In the genomic region with DNA sequence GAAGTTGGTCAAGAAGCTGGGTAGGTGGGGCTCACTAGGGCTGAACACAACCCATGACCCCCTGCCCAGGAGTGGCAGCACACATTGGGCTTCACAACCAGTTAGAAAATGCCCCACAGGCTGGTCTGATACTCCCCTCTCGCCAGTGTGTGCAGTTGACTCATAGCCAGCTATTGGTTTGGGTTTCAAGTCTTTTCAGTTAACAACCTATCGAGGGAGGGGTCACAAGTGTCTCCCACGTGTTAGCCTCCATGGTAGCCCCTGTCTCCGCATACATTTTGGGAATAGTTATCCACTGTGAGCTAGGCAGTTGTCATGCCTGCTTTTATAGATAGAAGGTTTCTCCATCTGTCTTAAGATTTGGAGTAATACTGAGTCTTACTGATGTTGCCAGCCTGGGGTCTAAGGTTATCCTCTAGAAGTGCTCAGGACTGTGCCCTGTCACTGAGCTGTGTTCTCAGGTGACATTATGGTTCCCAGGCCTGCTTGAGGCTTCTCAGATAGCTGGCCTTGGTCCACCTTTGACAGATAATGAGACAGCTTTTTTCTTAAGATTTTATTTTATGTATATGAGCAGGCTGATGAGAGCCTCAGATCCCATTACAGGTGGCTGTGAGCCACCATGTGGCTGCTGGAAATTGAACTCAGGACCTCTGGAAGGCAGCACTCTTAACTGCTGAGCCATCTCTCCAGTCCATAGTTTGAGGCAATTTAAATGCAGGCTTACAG, we compare ENCODE assay signal across 8 mouse cellular contexts. TPM values are rescaled to one million over a fixed set of nuclear protein-coding genes. Genes with fewer than 3 reads are reported as not detected.
DNase-seq lines count a peak whose midpoint lies in the region; ATAC-seq and TF ChIP-seq lines count a peak whose summit lies in the region.

No protein-coding gene starts in this region.

- WGBS in heart, embryonic 14.5 days: 5% methylated on average over 4 of the region's 4 CpGs
- WGBS in heart, postnatal 0 days: 5% methylated on average over 4 of the region's 4 CpGs
- WGBS in midbrain, embryonic 12.5 days: 11% methylated on average over 4 of the region's 4 CpGs

- no peak for ATAC-seq in heart, embryonic 14.5 days (ENCODE audit: insufficient number of reproducible peaks, insufficient read depth, low FRiP score, low read depth)
- ATAC-seq in G1E (ENCODE audit: extremely low read depth, insufficient number of reproducible peaks, low FRiP score, poor library complexity, severe bottlenecking): no peak
- no peak for ATAC-seq in heart, postnatal 0 days (ENCODE audit: insufficient read depth, low read depth)
- no peak for ATAC-seq in midbrain, embryonic 12.5 days (ENCODE audit: low FRiP score, low read depth)

- no peak for TF ChIP-seq EP300 in heart, postnatal 0 days (IDR thresholded peaks at IDR 0.05; ENCODE audit: low read depth)

- no peak for TF ChIP-seq CTCF in G1E (IDR thresholded peaks at IDR 0.05; ENCODE audit: low read depth, low read length)
- TF ChIP-seq CTCF in heart, postnatal 0 days (IDR thresholded peaks at IDR 0.05; ENCODE audit: low read depth): no peak

- H3K9me3 ChIP-seq in heart, embryonic 14.5 days (ENCODE audit: control insufficient read depth, low read length): no peaks in the 10 kb centered on the region
- H3K9me3 ChIP-seq in G1E (replicated peaks): no peaks in the 10 kb centered on the region
- no peaks in the 10 kb centered on the region for H3K9me3 ChIP-seq in heart, postnatal 0 days (replicated peaks; ENCODE audit: control insufficient read depth, low read length)
- H3K9me3 ChIP-seq in midbrain, embryonic 12.5 days: no peaks in the 10 kb centered on the region

- peaks cover 34 to 45% of the 10 kb centered on the region in 2 experiments for H3K4me1 ChIP-seq in heart, embryonic 14.5 days (ENCODE audit: control insufficient read depth in 2 of 2, insufficient read depth in 2 of 2, low read length in 2 of 2)
- peaks cover 57% of the 10 kb centered on the region for H3K4me1 ChIP-seq in G1E (ENCODE audit: insufficient read depth, low read depth, low read length)
- peaks cover 18% of the 10 kb centered on the region for H3K4me1 ChIP-seq in heart, postnatal 0 days (ENCODE audit: control insufficient read depth, insufficient read depth)
- peaks cover 34% of the 10 kb centered on the region for H3K4me1 ChIP-seq in midbrain, embryonic 12.5 days

- H3K4me2 ChIP-seq in heart, embryonic 14.5 days (ENCODE audit: low read length): peak overlapping the region; percentile 93
- H3K4me2 ChIP-seq in heart, postnatal 0 days (ENCODE audit: low read depth, low read length): peak overlapping the region; percentile 81
- H3K4me2 ChIP-seq in midbrain, embryonic 12.5 days (replicated peaks): peak overlapping the region; percentile 72

- H3K4me3 ChIP-seq in heart, embryonic 14.5 days (ENCODE audit: control insufficient read depth in 1 of 2, insufficient read depth in 1 of 2, low read depth in 1 of 2, low read length in 2 of 2): peak overlapping the region; percentile 85 to 88
- H3K4me3 ChIP-seq in G1E (ENCODE audit: low read depth, low read length): peak overlapping the region; percentile 98
- peak overlapping the region; percentile 73 for H3K4me3 ChIP-seq in heart, postnatal 0 days (ENCODE audit: low read depth, low read length)
- peak overlapping the region; percentile 62 for H3K4me3 ChIP-seq in midbrain, embryonic 12.5 days

- H3K27me3 ChIP-seq in heart, embryonic 14.5 days (ENCODE audit: control insufficient read depth, insufficient read depth, low read length): no peaks in the 10 kb centered on the region
- H3K27me3 ChIP-seq in G1E (ENCODE audit: insufficient read depth, low read length): peaks cover 12% of the 10 kb centered on the region; the same call in 1 of the 2 replicates
- H3K27me3 ChIP-seq in heart, postnatal 0 days (ENCODE audit: control insufficient read depth, insufficient read depth, low read length): no peaks in the 10 kb centered on the region
- no peaks in the 10 kb centered on the region for H3K27me3 ChIP-seq in midbrain, embryonic 12.5 days

- intact Hi-C loops in heart, postnatal 14 days (cut with DNase I): loop anchor here (2.0 to 5.0 kb wide), 2 partner anchors 39 to 193 kb away; no protein-coding TSS in a partner anchor

- no peak for DNase-seq in heart, postnatal 14 days
- DNase-seq in G1E (ENCODE audit: low spot score): no peak
- DNase-seq in heart, postnatal 0 days (ENCODE audit: low spot score): no peak
- no peak for DNase-seq in right cerebral cortex, postnatal 4 days
- no peak for DNase-seq in adrenal gland, postnatal 4 days (ENCODE audit: low spot score in 2 of 2)
- no peak for DNase-seq in lung, postnatal 36 days

- peak overlapping the region; percentile 98 for H3K9ac ChIP-seq in heart, embryonic 14.5 days (ENCODE audit: low read length)
- peak overlapping the region; percentile 88 for H3K9ac ChIP-seq in heart, postnatal 0 days (replicated peaks; ENCODE audit: low read depth, low read length)
- peak overlapping the region; percentile 99 for H3K9ac ChIP-seq in midbrain, embryonic 12.5 days (replicated peaks)

- peak overlapping the region; percentile 83 to 91 for H3K27ac ChIP-seq in heart, embryonic 14.5 days (replicated peaks in 1 of 2; ENCODE audit: control insufficient read depth in 1 of 2, insufficient read depth in 1 of 2, low read depth in 2 of 2, low read length in 2 of 2)
- H3K27ac ChIP-seq in heart, postnatal 0 days (ENCODE audit: low read depth): peak overlapping the region; percentile 93; the same call in 1 of the 2 replicates
- peak overlapping the region; percentile 92; the same call in 1 of the 2 replicates for H3K27ac ChIP-seq in midbrain, embryonic 12.5 days (replicated peaks)

- peaks cover 43% of the 10 kb centered on the region for H3K36me3 ChIP-seq in heart, embryonic 14.5 days (ENCODE audit: control insufficient read depth, insufficient read depth, low read length)
- peaks cover 88% of the 10 kb centered on the region for H3K36me3 ChIP-seq in G1E (replicated peaks)
- peaks cover 36% of the 10 kb centered on the region for H3K36me3 ChIP-seq in heart, postnatal 0 days (replicated peaks; ENCODE audit: control insufficient read depth, insufficient read depth, low read length)
- peaks cover 24% of the 10 kb centered on the region for H3K36me3 ChIP-seq in midbrain, embryonic 12.5 days

RNA-seq across cellular contexts. Expression of gene Rpl10a, which starts 1.4 kb away (rescaled TPM):
- 440 and 513 TPM in 2 replicates for polyA plus RNA-seq in heart, embryonic 14.5 days (2014; fragmentation: Nextera tagmentation; extraction: Ambion mirVana)
- total RNA-seq in heart, postnatal 14 days (2021): 100 to 1,000 TPM; 411 to 471 TPM
- total RNA-seq in G1E (2014; fragmentation: Nextera tagmentation) (2,842 and 3,361 TPM in 2 replicates), G1E (2017) (987 and 1,219 TPM in 2 replicates)
- 7,805 and 8,433 TPM in 2 replicates for polyA plus RNA-seq in G1E (2012)
- total RNA-seq in heart, postnatal 0 days (2014; rRNA removed; ENCODE audit: low replicate concordance): 817 and 939 TPM in 2 replicates
- polyA plus RNA-seq in heart, postnatal 0 days (2015; fragmentation: Nextera tagmentation; extraction: Ambion mirVana): 255 and 273 TPM in 2 replicates
- polyA plus RNA-seq in midbrain, embryonic 12.5 days (2016; fragmentation: Nextera tagmentation; extraction: Ambion mirVana): 329 and 373 TPM in 2 replicates
- 1,000 to 10,000 TPM; 1,198 to 1,213 TPM for total RNA-seq in adrenal gland, postnatal 4 days (2021)

RNA-seq across cellular contexts. Expression of gene Fance, which starts 16.3 kb away (rescaled TPM):
- 17.8 and 19.5 TPM in 2 replicates for polyA plus RNA-seq in heart, embryonic 14.5 days (2014; fragmentation: Nextera tagmentation; extraction: Ambion mirVana)
- 10 to 100 TPM; 12.8 to 14.2 TPM for total RNA-seq in heart, postnatal 14 days (2021)
- total RNA-seq in G1E (2014; fragmentation: Nextera tagmentation) (33.9 and 34.5 TPM in 2 replicates), G1E (2017) (50.1 and 50.7 TPM in 2 replicates)
- 79.0 and 80.0 TPM in 2 replicates for polyA plus RNA-seq in G1E (2012)
- total RNA-seq in heart, postnatal 0 days (2014; rRNA removed; ENCODE audit: low replicate concordance): 14.1 and 21.7 TPM in 2 replicates
- 13.8 and 14.1 TPM in 2 replicates for polyA plus RNA-seq in heart, postnatal 0 days (2015; fragmentation: Nextera tagmentation; extraction: Ambion mirVana)
- polyA plus RNA-seq in midbrain, embryonic 12.5 days (2016; fragmentation: Nextera tagmentation; extraction: Ambion mirVana): 28.5 and 30.5 TPM in 2 replicates
- total RNA-seq in adrenal gland, postnatal 4 days (2021): 10 to 100 TPM; 38.6 to 49.3 TPM

RNA-seq across cellular contexts. Expression of gene Tead3, which starts 20.9 kb away (rescaled TPM):
- 5.4 and 7.2 TPM in 2 replicates for polyA plus RNA-seq in heart, embryonic 14.5 days (2014; fragmentation: Nextera tagmentation; extraction: Ambion mirVana)
- total RNA-seq in heart, postnatal 14 days (2021): 10 to 100 TPM; 12.3 to 19.2 TPM
- 0.90 TPM in 1 of 2 replicates, not detected in the other for total RNA-seq in G1E (2014; fragmentation: Nextera tagmentation)
- 0.06 and 0.22 TPM in 2 replicates for total RNA-seq in G1E (2017)
- 0.41 and 0.47 TPM in 2 replicates for polyA plus RNA-seq in G1E (2012)
- total RNA-seq in heart, postnatal 0 days (2014; rRNA removed; ENCODE audit: low replicate concordance): 13.1 and 19.7 TPM in 2 replicates
- 3.2 and 3.3 TPM in 2 replicates for polyA plus RNA-seq in heart, postnatal 0 days (2015; fragmentation: Nextera tagmentation; extraction: Ambion mirVana)
- 5.2 and 5.7 TPM in 2 replicates for polyA plus RNA-seq in midbrain, embryonic 12.5 days (2016; fragmentation: Nextera tagmentation; extraction: Ambion mirVana)
- total RNA-seq in adrenal gland, postnatal 4 days (2021): 10 to 100 TPM; 23.8 to 27.5 TPM

RNA-seq across cellular contexts. Expression of gene Tulp1, which starts 35.4 kb away (rescaled TPM):
- 3.3 and 3.4 TPM in 2 replicates for polyA plus RNA-seq in heart, embryonic 14.5 days (2014; fragmentation: Nextera tagmentation; extraction: Ambion mirVana)
- total RNA-seq in heart, postnatal 14 days (2021): under 1 TPM; 0.41 TPM
- not detected in 2 replicates for total RNA-seq in G1E (2014; fragmentation: Nextera tagmentation)
- total RNA-seq in G1E (2017): 0.16 TPM in 1 of 2 replicates, not detected in the other
- polyA plus RNA-seq in G1E (2012): 0.10 TPM in 1 of 2 replicates, not detected in the other
- total RNA-seq in heart, postnatal 0 days (2014; rRNA removed; ENCODE audit: low replicate concordance): 0.61 and 5.3 TPM in 2 replicates
- 0.86 and 1.3 TPM in 2 replicates for polyA plus RNA-seq in heart, postnatal 0 days (2015; fragmentation: Nextera tagmentation; extraction: Ambion mirVana)
- polyA plus RNA-seq in midbrain, embryonic 12.5 days (2016; fragmentation: Nextera tagmentation; extraction: Ambion mirVana): 4.9 and 5.1 TPM in 2 replicates
- total RNA-seq in adrenal gland, postnatal 4 days (2021): 1 to 10 TPM in 1 of 2 experiments, under 1 TPM in 1; 0.62 to 1.5 TPM
